Mouse (Mus musculus) heart, embryonic 10.5 days (tissue): ENCODE measurements around the gene Nup62. TPM values are rescaled to one million over a fixed set of nuclear protein-coding genes. Genes with fewer than 3 reads are reported as not detected.

Experiments
- DNase-seq: peaks from one replicate; pipeline ENCODE4 v3.0.0-alpha.2; 2017; ENCODE audit warnings: low spot score
- H3K27ac ChIP-seq: fragments of 300-500 bp; sonication (generic); 2 replicates; pipeline ENCODE4 v1.5.1; 2016; ENCODE audit warnings: mild to moderate bottlenecking
- H3K27me3 ChIP-seq: fragments of 300-500 bp; sonication (generic); 2 replicates; pipeline ENCODE4 v1.6.1; 2016; ENCODE audit warnings: mild to moderate bottlenecking; ENCODE audit not compliant: poor library complexity, insufficient read depth, severe bottlenecking
- H3K36me3 ChIP-seq: fragments of 300-500 bp; sonication (generic); 2 replicates; pipeline ENCODE4 v1.6.1; 2016; ENCODE audit warnings: mild to moderate bottlenecking, moderate library complexity
- H3K4me1 ChIP-seq: fragments of 300-500 bp; sonication (generic); 2 replicates; pipeline ENCODE4 v1.6.1; 2016; ENCODE audit warnings: mild to moderate bottlenecking
- H3K4me3 ChIP-seq: fragments of 300-500 bp; sonication (generic); 2 replicates; pipeline ENCODE4 v1.5.1; 2016; ENCODE audit warnings: mild to moderate bottlenecking, moderate library complexity
- H3K9me3 ChIP-seq: fragments of 300-500 bp; sonication (generic); 2 replicates; pipeline ENCODE4 v1.6.1; 2016; ENCODE audit warnings: mild to moderate bottlenecking, moderate library complexity
- WGBS: fragments of 180-500 bp; shearing (Covaris S2); methylation state at CpG from one replicate; pipeline ENCODE4 v1.1.7; 2016; 5-methylcytosine and 5-hydroxymethylcytosine counted together
- polyA plus RNA-seq: library from polyadenylated mRNA; unstranded; fragments of >200 nt; fragmentation: Nextera tagmentation; extraction: Ambion mirVana; gene quantifications from 2 replicates; pipeline ENCODE4 v1.2.1, GENCODE M21; 2016

Nup62 gene
- polyA plus RNA-seq, 1 experiment from 2014 or later = 132 TPM

- DNase-seq = peak; percentile 60
- H3K27me3 ChIP-seq = no peaks in the 10 kb centered on the region
- H3K4me3 ChIP-seq = no peak overlapping the region
- no peaks in the 10 kb centered on the region for H3K9me3 ChIP-seq
- peaks cover 23% of the 10 kb centered on the region; the same call in 1 of the 2 replicates for H3K36me3 ChIP-seq
- H3K27ac ChIP-seq = no peak overlapping the region
- peaks cover 10% of the 10 kb centered on the region for H3K4me1 ChIP-seq
- 81% methylated on average over 7 of the region's 7 CpGs for WGBS
Measured at GRCm38 (mm10) chr7:44810819-44811557, 4.9 kb upstream of the Nup62 start.

- DNase-seq = peak; percentile 72
- Histone ChIP-seq H3K36me3 (peaks cover 23% of the 10 kb centered on the region; the same call in 1 of the 2 replicates), H3K27ac (no peak overlapping the region), H3K27me3 (no peaks in the 10 kb centered on the region), H3K4me1 (peaks cover 16% of the 10 kb centered on the region), H3K4me3 (no peak overlapping the region), H3K9me3 (no peaks in the 10 kb centered on the region)
- 89% methylated on average over 20 of the region's 20 CpGs for WGBS
Measured at GRCm38 (mm10) chr7:44812651-44813325, 3.1 kb upstream of the Nup62 start.

GRCm38 (mm10) chr7:44813985-44814384 lies 1.9 kb upstream of the Nup62 start:
- DNase-seq = no peak
- Histone ChIP-seq H3K36me3 (peaks cover 29% of the 10 kb centered on the region; the same call in 1 of the 2 replicates), H3K27ac (no peak overlapping the region), H3K27me3 (no peaks in the 10 kb centered on the region), H3K9me3 (no peaks in the 10 kb centered on the region), H3K4me1 (peaks cover 28% of the 10 kb centered on the region), H3K4me3 (no peak overlapping the region)
- WGBS = 80% methylated on average over 3 of the region's 3 CpGs

- no peaks in the 10 kb centered on the region for H3K27me3 ChIP-seq
- no peaks in the 10 kb centered on the region for H3K9me3 ChIP-seq
- H3K27ac ChIP-seq = no peak overlapping the region
- peak; percentile 72 for DNase-seq
- H3K36me3 ChIP-seq = peaks cover 29% of the 10 kb centered on the region; the same call in 1 of the 2 replicates
- peaks cover 32% of the 10 kb centered on the region for H3K4me1 ChIP-seq
- 95% methylated on average over 4 of the region's 4 CpGs for WGBS
- H3K4me3 ChIP-seq = peak overlapping the region; percentile 86
Measured at GRCm38 (mm10) chr7:44814423-44814822, 1.5 kb upstream of the Nup62 start.

- DNase-seq = peak; percentile 79
- Histone ChIP-seq H3K4me1 (peaks cover 38% of the 10 kb centered on the region), H3K4me3 (peak overlapping the region; percentile 86), H3K36me3 (peaks cover 29% of the 10 kb centered on the region; the same call in 1 of the 2 replicates), H3K9me3 (no peaks in the 10 kb centered on the region), H3K27me3 (no peaks in the 10 kb centered on the region), H3K27ac (peak overlapping the region; percentile 99)
- 29% methylated on average over 14 of the region's 14 CpGs for WGBS
Measured at GRCm38 (mm10) chr7:44814952-44815553, 835 bp upstream of the Nup62 start.

- peak within 1 kb of the TSS; percentile 99 for H3K27ac ChIP-seq
- H3K27me3 ChIP-seq = no peaks in the 10 kb centered on the region
- H3K4me3 ChIP-seq = peak within 1 kb of the TSS; percentile 86
- H3K9me3 ChIP-seq = no peaks in the 10 kb centered on the region
- H3K4me1 ChIP-seq = peaks cover 51% of the 10 kb centered on the region
- under 1% methylated on average over 44 of the region's 57 CpGs for WGBS
- DNase-seq = peak; percentile 83
- H3K36me3 ChIP-seq = peaks cover 20% of the 10 kb centered on the region; the same call in 1 of the 2 replicates
Measured at GRCm38 (mm10) chr7:44816470-44817021, 658 bp downstream of the Nup62 start, which contains the start of gene Atf5. TSS of gene Atf5 (minus strand) at chr7:44816658.

- WGBS = 26% methylated on average over 3 of the region's 3 CpGs
- Histone ChIP-seq H3K4me1 (peaks cover 54% of the 10 kb centered on the region), H3K4me3 (peak overlapping the region; percentile 86)
Measured at GRCm38 (mm10) chr7:44817441-44817840, 1.6 kb downstream of the Nup62 start.

GRCm38 (mm10) chr7:44818164-44818563 lies 2.3 kb downstream of the Nup62 start:
- Histone ChIP-seq H3K27ac (peak overlapping the region; percentile 99; the same call in 1 of the 2 replicates), H3K4me1 (peaks cover 59% of the 10 kb centered on the region), H3K36me3 (peaks cover 13% of the 10 kb centered on the region; the same call in 1 of the 2 replicates), H3K9me3 (no peaks in the 10 kb centered on the region), H3K27me3 (no peaks in the 10 kb centered on the region), H3K4me3 (peak overlapping the region; percentile 86)
- peak; percentile 75 for DNase-seq
- WGBS = 33% methylated on average over 2 of the region's 2 CpGs

More at GRCm38 (mm10) chr7:44817441-44817840, 1.6 kb downstream of the Nup62 start:
- Histone ChIP-seq H3K36me3 (peaks cover 15% of the 10 kb centered on the region; the same call in 1 of the 2 replicates), H3K27me3 (no peaks in the 10 kb centered on the region), H3K9me3 (no peaks in the 10 kb centered on the region), H3K27ac (peak overlapping the region; percentile 99)
- no peak for DNase-seq

- peaks cover 65% of the 10 kb centered on the region for H3K4me1 ChIP-seq
- DNase-seq = peak; percentile 73
- H3K9me3 ChIP-seq = no peaks in the 10 kb centered on the region
- H3K36me3 ChIP-seq = peaks cover 13% of the 10 kb centered on the region; the same call in 1 of the 2 replicates
- H3K27me3 ChIP-seq = no peaks in the 10 kb centered on the region
- H3K4me3 ChIP-seq = peak overlapping the region; percentile 86
- WGBS = 40% methylated on average over 6 of the region's 6 CpGs
- H3K27ac ChIP-seq = peak overlapping the region; percentile 32; the same call in 1 of the 2 replicates
Measured at GRCm38 (mm10) chr7:44818751-44819235, 2.9 kb downstream of the Nup62 start.

GRCm38 (mm10) chr7:44819391-44819790 lies 3.5 kb downstream of the Nup62 start:
- peaks cover 71% of the 10 kb centered on the region for H3K4me1 ChIP-seq
- H3K27me3 ChIP-seq = no peaks in the 10 kb centered on the region
- 96% methylated on average over 2 of the region's 2 CpGs for WGBS
- peaks cover 13% of the 10 kb centered on the region; the same call in 1 of the 2 replicates for H3K36me3 ChIP-seq
- H3K4me3 ChIP-seq = peak overlapping the region; percentile 86
- DNase-seq = peak; percentile 61
- peak overlapping the region; percentile 32; the same call in 1 of the 2 replicates for H3K27ac ChIP-seq
- H3K9me3 ChIP-seq = no peaks in the 10 kb centered on the region

GRCm38 (mm10) chr7:44819863-44820262 lies 4.0 kb downstream of the Nup62 start:
- peaks cover 13% of the 10 kb centered on the region; the same call in 1 of the 2 replicates for H3K36me3 ChIP-seq
- peaks cover 71% of the 10 kb centered on the region for H3K4me1 ChIP-seq
- peak; percentile 64 for DNase-seq
- H3K27me3 ChIP-seq = no peaks in the 10 kb centered on the region
- H3K9me3 ChIP-seq = no peaks in the 10 kb centered on the region
- no peak overlapping the region for H3K27ac ChIP-seq
- no peak overlapping the region for H3K4me3 ChIP-seq
- 59% methylated on average over 5 of the region's 5 CpGs for WGBS

- Histone ChIP-seq H3K4me3 (no peak overlapping the region), H3K27me3 (no peaks in the 10 kb centered on the region), H3K36me3 (peaks cover 14% of the 10 kb centered on the region), H3K9me3 (no peaks in the 10 kb centered on the region), H3K4me1 (peaks cover 70% of the 10 kb centered on the region), H3K27ac (no peak overlapping the region)
- peak; percentile 51 for DNase-seq
- WGBS = 79% methylated on average over 3 of the region's 3 CpGs
Measured at GRCm38 (mm10) chr7:44820525-44820924, 4.6 kb downstream of the Nup62 start.
